Mouse (Mus musculus) heart, embryonic 14.5 days (tissue): ENCODE results near the gene Rbpj. TPM values are rescaled to one million over a fixed set of nuclear protein-coding genes. Genes with fewer than 3 reads are reported as not detected.
A peak's percentile ranks its signal among the peaks of the same experiment; 100 is the strongest.

Experiments
- ATAC-seq: fragments of 200-750 bp; cut with Nextera tagmentation; 2 replicates; pipeline ENCODE4 v1.8.0; 2017; ENCODE audit warnings: low read depth, moderate TSS enrichment; ENCODE audit not compliant: insufficient number of reproducible peaks, insufficient read depth, low FRiP score
- H3K27ac ChIP-seq, 2 experiments: fragments of 200-500 bp in 1 of 2; fragments of 300-500 bp in 1 of 2; sonication (generic) in 1 of 2; replicated peaks in 1 of 2; 2 replicates each; pipeline ENCODE4 v1.5.1; 2012 to 2014; ENCODE audit warnings: low read depth in 2 of 2, low read length in 2 of 2, control low read depth in 1 of 2, mild to moderate bottlenecking in 1 of 2, mixed read lengths in 1 of 2; ENCODE audit not compliant: control insufficient read depth in 1 of 2, insufficient read depth in 1 of 2
- H3K27me3 ChIP-seq: fragments of 300-500 bp; sonication (generic); 2 replicates; pipeline ENCODE4 v1.6.1; 2014; ENCODE audit warnings: mild to moderate bottlenecking, low read length, control low read depth; ENCODE audit not compliant: control insufficient read depth, insufficient read depth
- H3K36me3 ChIP-seq: fragments of 300-500 bp; sonication (generic); 2 replicates; pipeline ENCODE4 v1.6.1; 2014; ENCODE audit warnings: mild to moderate bottlenecking, control low read depth, low read length, mixed read lengths; ENCODE audit not compliant: control insufficient read depth, insufficient read depth
- H3K4me1 ChIP-seq, 2 experiments: fragments of 200-500 bp in 1 of 2; fragments of 300-500 bp in 1 of 2; sonication (generic) in 1 of 2; 2 replicates each; pipeline ENCODE4 v1.6.1; 2012 to 2014; ENCODE audit warnings: low read length in 2 of 2, control low read depth in 1 of 2, mixed read lengths in 1 of 2; ENCODE audit not compliant: control insufficient read depth in 2 of 2, insufficient read depth in 2 of 2
- H3K4me2 ChIP-seq: fragments of 300-500 bp; sonication (generic); 2 replicates; pipeline ENCODE4 v1.6.1; 2014; ENCODE audit warnings: mild to moderate bottlenecking, low read length
- H3K4me3 ChIP-seq, 2 experiments: fragments of 200-500 bp in 1 of 2; fragments of 300-500 bp in 1 of 2; sonication (generic) in 1 of 2; 2 replicates each; pipeline ENCODE4 v1.5.1; 2012 to 2014; ENCODE audit warnings: low read length in 2 of 2, mild to moderate bottlenecking in 2 of 2, control low read depth in 1 of 2, low read depth in 1 of 2, moderate library complexity in 1 of 2; ENCODE audit not compliant: control insufficient read depth in 1 of 2, insufficient read depth in 1 of 2
- H3K9ac ChIP-seq: fragments of 300-500 bp; sonication (generic); 2 replicates; pipeline ENCODE4 v1.6.1; 2014; ENCODE audit warnings: mild to moderate bottlenecking, low read length
- H3K9me3 ChIP-seq: fragments of 300-500 bp; sonication (generic); 2 replicates; pipeline ENCODE4 v1.6.1; 2016; ENCODE audit warnings: low read length, control low read depth; ENCODE audit not compliant: control insufficient read depth
- WGBS: fragments of 180-500 bp; shearing (Covaris S2); extraction: QIAGEN DNeasy Blood & Tissue Kit; methylation state at CpG from one replicate; pipeline ENCODE4 v1.1.7; 2014; 5-methylcytosine and 5-hydroxymethylcytosine counted together
- polyA plus RNA-seq: library from polyadenylated mRNA; unstranded; fragments of >200 nt; fragmentation: Nextera tagmentation; extraction: Ambion mirVana; gene quantifications from 2 replicates; pipeline ENCODE4 v1.2.1, GENCODE M21; 2014

Gene Rbpj
- polyA plus RNA-seq, 1 experiment from 2014 or later, result 24.1 TPM

- H3K4me1 ChIP-seq, result no peaks in the 10 kb centered on the region
- H3K4me2 ChIP-seq, result no peak overlapping the region
- no peak overlapping the region for H3K4me3 ChIP-seq
- no peak overlapping the region for H3K9ac ChIP-seq
- H3K27me3 ChIP-seq, result no peaks in the 10 kb centered on the region
- no peaks in the 10 kb centered on the region for H3K36me3 ChIP-seq
- H3K9me3 ChIP-seq, result no peaks in the 10 kb centered on the region
- peak overlapping the region in 1 of 2 experiments; percentile 43; a peak in 2 of 4 replicates for H3K27ac ChIP-seq
- WGBS, result 66% methylated on average over 4 of the region's 4 CpGs
- ATAC-seq, result no peak
Measured at GRCm38 (mm10) chr5:53437767-53438166, 28.2 kb upstream of the Rbpj start.

DNA sequence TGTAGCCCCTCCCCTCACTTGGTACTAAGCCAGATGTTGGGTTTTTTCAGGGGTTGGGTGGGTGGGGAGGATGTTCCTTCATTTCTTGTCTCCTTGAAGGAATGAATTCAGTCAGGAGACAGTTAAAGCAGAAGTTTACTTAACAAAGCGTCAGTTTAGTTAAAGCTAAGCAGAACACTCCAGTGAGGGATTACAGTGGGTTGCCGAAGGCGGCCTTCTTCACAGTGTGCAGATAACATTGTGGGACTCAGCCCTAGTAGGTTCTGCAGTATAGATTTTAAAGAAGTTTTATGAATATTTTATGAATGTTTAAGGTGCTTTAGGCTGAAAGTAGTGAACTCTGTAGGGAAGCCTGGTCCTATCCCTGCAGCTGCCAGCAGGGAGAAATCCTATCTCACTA is 27.7 kb upstream of the Rbpj start:
- WGBS, result 37% methylated on average over 3 of the region's 3 CpGs
- Histone ChIP-seq H3K9ac (no peak overlapping the region), H3K36me3 (no peaks in the 10 kb centered on the region), H3K27ac (no peak overlapping the region), H3K27me3 (no peaks in the 10 kb centered on the region), H3K9me3 (no peaks in the 10 kb centered on the region), H3K4me3 (no peak overlapping the region), H3K4me2 (no peak overlapping the region), H3K4me1 (no peaks in the 10 kb centered on the region)
- ATAC-seq, result no peak

- Histone ChIP-seq H3K4me2 (no peak overlapping the region), H3K9me3 (no peaks in the 10 kb centered on the region), H3K27me3 (no peaks in the 10 kb centered on the region), H3K27ac (no peak overlapping the region), H3K4me3 (no peak overlapping the region), H3K4me1 (no peaks in the 10 kb centered on the region), H3K36me3 (no peaks in the 10 kb centered on the region), H3K9ac (no peak overlapping the region)
- ATAC-seq, result no peak
- 46% methylated on average over 3 of the region's 3 CpGs for WGBS
Measured at GRCm38 (mm10) chr5:53439655-53440054, 26.3 kb upstream of the Rbpj start.

GRCm38 (mm10) chr5:53444030-53444429 is 21.9 kb upstream of the Rbpj start:
- Histone ChIP-seq H3K9ac (no peak overlapping the region), H3K36me3 (no peaks in the 10 kb centered on the region), H3K4me1 (no peaks in the 10 kb centered on the region), H3K4me2 (no peak overlapping the region), H3K27ac (no peak overlapping the region), H3K4me3 (no peak overlapping the region), H3K9me3 (no peaks in the 10 kb centered on the region), H3K27me3 (no peaks in the 10 kb centered on the region)
- ATAC-seq, result no peak
- WGBS, result 81% methylated on average over 5 of the region's 5 CpGs

- Histone ChIP-seq H3K27ac (no peak overlapping the region), H3K4me2 (no peak overlapping the region), H3K4me3 (no peak overlapping the region), H3K36me3 (no peaks in the 10 kb centered on the region), H3K4me1 (peaks cover 0 to 2% of the 10 kb centered on the region in 2 experiments; a peak in 1 of 4 replicates), H3K27me3 (no peaks in the 10 kb centered on the region), H3K9me3 (no peaks in the 10 kb centered on the region), H3K9ac (no peak overlapping the region)
- no peak for ATAC-seq
- 37% methylated on average over 9 of the region's 9 CpGs for WGBS
Measured at GRCm38 (mm10) chr5:53450945-53451344, 15.0 kb upstream of the Rbpj start.

DNA sequence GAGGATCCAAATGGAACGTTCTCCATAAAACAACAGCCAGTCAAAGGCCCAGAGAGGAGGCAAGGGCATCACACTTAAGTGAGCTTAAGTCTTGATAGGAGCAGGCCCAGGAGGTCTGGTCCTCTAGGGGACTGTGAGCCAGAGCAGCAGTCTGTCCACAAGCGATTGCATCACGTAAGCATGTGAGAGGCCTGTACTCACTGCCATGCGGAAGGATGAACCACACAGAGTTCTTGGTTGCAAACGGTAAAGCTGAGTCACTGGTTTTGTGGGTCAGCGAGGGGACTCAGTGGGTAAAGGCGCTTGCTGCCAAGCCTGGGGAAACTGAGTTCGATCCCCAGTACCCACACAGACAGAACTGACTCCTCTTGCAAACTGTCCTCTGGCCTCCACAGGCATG is 14.1 kb upstream of the Rbpj start:
- no peaks in the 10 kb centered on the region for H3K9me3 ChIP-seq
- no peak overlapping the region for H3K9ac ChIP-seq
- no peaks in the 10 kb centered on the region for H3K36me3 ChIP-seq
- 85% methylated on average over 8 of the region's 8 CpGs for WGBS
- no peak overlapping the region for H3K27ac ChIP-seq
- H3K4me2 ChIP-seq, result no peak overlapping the region
- H3K27me3 ChIP-seq, result no peaks in the 10 kb centered on the region
- H3K4me1 ChIP-seq, result peaks cover 0 to 2% of the 10 kb centered on the region in 2 experiments; a peak in 1 of 4 replicates
- no peak overlapping the region for H3K4me3 ChIP-seq
- no peak for ATAC-seq

- 57% methylated on average over 3 of the region's 3 CpGs for WGBS
Measured at GRCm38 (mm10) chr5:53452920-53453319, 13.0 kb upstream of the Rbpj start.

GRCm38 (mm10) chr5:53454706-53455105 is 11.2 kb upstream of the Rbpj start:
- Histone ChIP-seq H3K4me2 (no peak overlapping the region), H3K4me3 (no peak overlapping the region), H3K9ac (no peak overlapping the region), H3K9me3 (no peaks in the 10 kb centered on the region), H3K4me1 (peaks cover 0 to 2% of the 10 kb centered on the region in 2 experiments; a peak in 1 of 4 replicates), H3K36me3 (no peaks in the 10 kb centered on the region), H3K27ac (no peak overlapping the region), H3K27me3 (no peaks in the 10 kb centered on the region)
- WGBS, result 72% methylated on average over 9 of the region's 9 CpGs
- ATAC-seq, result no peak

More at GRCm38 (mm10) chr5:53452920-53453319, 13.0 kb upstream of the Rbpj start:
- H3K4me3 ChIP-seq, result no peak overlapping the region
- H3K9ac ChIP-seq, result no peak overlapping the region
- no peak overlapping the region for H3K27ac ChIP-seq
- H3K27me3 ChIP-seq, result no peaks in the 10 kb centered on the region
- H3K4me1 ChIP-seq, result peaks cover 0 to 2% of the 10 kb centered on the region in 2 experiments; a peak in 1 of 4 replicates
- H3K4me2 ChIP-seq, result no peak overlapping the region
- no peak for ATAC-seq
- H3K9me3 ChIP-seq, result no peaks in the 10 kb centered on the region
- no peaks in the 10 kb centered on the region for H3K36me3 ChIP-seq
